Mouse (Mus musculus) embryonic facial prominence, embryonic 15.5 days (tissue): ENCODE data around the gene Myrf. TPM values are rescaled to one million over a fixed set of nuclear protein-coding genes. Genes with fewer than 3 reads are reported as not detected.
"Not testable (repeated sequence)": the region's sequence is repeated elsewhere in the genome, so short reads cannot be mapped to it uniquely, and the experiment has no call there.

Experiments
- ATAC-seq: fragments of 200-750 bp; cut with Nextera tagmentation; 2 replicates; pipeline ENCODE4 v1.8.0; 2017; ENCODE audit warnings: low read depth, moderate TSS enrichment; ENCODE audit not compliant: insufficient number of reproducible peaks, low FRiP score, low TSS enrichment
- H3K27ac ChIP-seq: fragments of 300-500 bp; sonication (generic); replicated peaks from 2 replicates; pipeline ENCODE4 v1.5.1; 2015; ENCODE audit warnings: mild to moderate bottlenecking, inconsistent platforms
- H3K27me3 ChIP-seq: fragments of 300-500 bp; sonication (generic); 2 replicates; pipeline ENCODE4 v1.6.1; 2015; ENCODE audit warnings: inconsistent platforms
- H3K36me3 ChIP-seq: fragments of 300-500 bp; sonication (generic); 2 replicates; pipeline ENCODE4 v1.6.1; 2015; ENCODE audit warnings: mild to moderate bottlenecking, inconsistent platforms
- H3K4me1 ChIP-seq: fragments of 300-500 bp; sonication (generic); 2 replicates; pipeline ENCODE4 v1.6.1; 2015; ENCODE audit warnings: inconsistent platforms
- H3K4me2 ChIP-seq: fragments of 300-500 bp; sonication (generic); replicated peaks from 2 replicates; pipeline ENCODE4 v1.6.1; 2015; ENCODE audit warnings: mild to moderate bottlenecking, inconsistent platforms
- H3K4me3 ChIP-seq: fragments of 300-500 bp; sonication (generic); replicated peaks from 2 replicates; pipeline ENCODE4 v1.5.1; 2015; ENCODE audit warnings: mild to moderate bottlenecking, inconsistent platforms
- H3K9ac ChIP-seq: fragments of 300-500 bp; sonication (generic); 2 replicates; pipeline ENCODE4 v1.6.1; 2015; ENCODE audit warnings: inconsistent platforms
- H3K9me3 ChIP-seq: fragments of 300-500 bp; sonication (generic); replicated peaks from 2 replicates; pipeline ENCODE4 v1.6.1; 2016; ENCODE audit warnings: inconsistent platforms
- WGBS: fragments of 180-500 bp; shearing (Covaris S2); methylation state at CpG from one replicate; pipeline ENCODE4 v1.1.7; 2015; 5-methylcytosine and 5-hydroxymethylcytosine counted together
- polyA plus RNA-seq: library from polyadenylated mRNA; unstranded; fragments of >200 nt; fragmentation: Nextera tagmentation; extraction: Ambion mirVana; gene quantifications from 2 replicates; pipeline ENCODE4 v1.2.1, GENCODE M21; 2015

Myrf gene
- polyA plus RNA-seq, 1 experiment from 2014 or later: 0.65 TPM

- no peak for ATAC-seq
- Histone ChIP-seq H3K9me3 (no peaks in the 10 kb centered on the region), H3K9ac (no peak overlapping the region), H3K36me3 (no peaks in the 10 kb centered on the region), H3K4me3 (no peak overlapping the region), H3K27me3 (no peaks in the 10 kb centered on the region), H3K4me1 (no peaks in the 10 kb centered on the region), H3K4me2 (no peak overlapping the region), H3K27ac (no peak overlapping the region)
- WGBS: 78% methylated on average over 4 of the region's 4 CpGs
Measured at GRCm38 (mm10) chr19:10174956-10175355, 65.6 kb downstream of the Myrf start.

GRCm38 (mm10) chr19:10173844-10174539, 66.6 kb downstream of the Myrf start:
- no peak overlapping the region for H3K27ac ChIP-seq
- no peaks in the 10 kb centered on the region for H3K4me1 ChIP-seq
- H3K4me3 ChIP-seq: no peak overlapping the region
- WGBS: 78% methylated on average over 7 of the region's 7 CpGs
- H3K4me2 ChIP-seq: no peak overlapping the region
- no peak for ATAC-seq
- H3K9me3 ChIP-seq: no peaks in the 10 kb centered on the region
- H3K36me3 ChIP-seq: no peaks in the 10 kb centered on the region
- H3K27me3 ChIP-seq: no peaks in the 10 kb centered on the region
- no peak overlapping the region for H3K9ac ChIP-seq

- H3K9ac ChIP-seq: no peak overlapping the region
- no peak overlapping the region for H3K4me2 ChIP-seq
- H3K36me3 ChIP-seq: no peaks in the 10 kb centered on the region
- H3K27me3 ChIP-seq: no peaks in the 10 kb centered on the region
- H3K4me3 ChIP-seq: no peak overlapping the region
- 78% methylated on average over 5 of the region's 5 CpGs for WGBS
- ATAC-seq: no peak
- no peaks in the 10 kb centered on the region for H3K4me1 ChIP-seq
- no peak overlapping the region for H3K27ac ChIP-seq
- no peaks in the 10 kb centered on the region for H3K9me3 ChIP-seq
Measured at GRCm38 (mm10) chr19:10173116-10173718, 67.3 kb downstream of the Myrf start.

GRCm38 (mm10) chr19:10171846-10172245, 68.7 kb downstream of the Myrf start:
- ATAC-seq: no peak
- no peaks in the 10 kb centered on the region for H3K27me3 ChIP-seq
- no peaks in the 10 kb centered on the region for H3K4me1 ChIP-seq
- no peak overlapping the region for H3K27ac ChIP-seq
- H3K36me3 ChIP-seq: no peaks in the 10 kb centered on the region
- no peak overlapping the region for H3K9ac ChIP-seq
- no peaks in the 10 kb centered on the region for H3K9me3 ChIP-seq
- no peak overlapping the region for H3K4me3 ChIP-seq
- no peak overlapping the region for H3K4me2 ChIP-seq

- Histone ChIP-seq H3K4me3 (no peak overlapping the region), H3K27ac (no peak overlapping the region), H3K9me3 (no peaks in the 10 kb centered on the region), H3K9ac (no peak overlapping the region), H3K4me2 (no peak overlapping the region), H3K36me3 (no peaks in the 10 kb centered on the region), H3K4me1 (no peaks in the 10 kb centered on the region), H3K27me3 (no peaks in the 10 kb centered on the region)
- ATAC-seq: no peak
- WGBS: 83% methylated on average over 7 of the region's 7 CpGs
Measured at GRCm38 (mm10) chr19:10171359-10171758, 69.2 kb downstream of the Myrf start.

GRCm38 (mm10) chr19:10170466-10170865, 70.1 kb downstream of the Myrf start:
- Histone ChIP-seq H3K4me1 (no peaks in the 10 kb centered on the region), H3K4me2 (no peak overlapping the region), H3K9me3 (no peaks in the 10 kb centered on the region), H3K27ac (no peak overlapping the region), H3K36me3 (no peaks in the 10 kb centered on the region), H3K27me3 (no peaks in the 10 kb centered on the region), H3K4me3 (no peak overlapping the region), H3K9ac (no peak overlapping the region)
- no peak for ATAC-seq
- WGBS: 14% methylated on average over 1 of the region's 1 CpGs

GRCm38 (mm10) chr19:10169692-10170330, 70.7 kb downstream of the Myrf start:
- H3K4me2 ChIP-seq, H3K27ac ChIP-seq, H3K4me1 ChIP-seq, H3K9me3 ChIP-seq, H3K27me3 ChIP-seq, ATAC-seq, H3K4me3 ChIP-seq, H3K36me3 ChIP-seq, H3K9ac ChIP-seq: not testable (repeated sequence)
- WGBS: 73% methylated on average over 3 of the region's 3 CpGs

GRCm38 (mm10) chr19:10169179-10169578, 71.4 kb downstream of the Myrf start:
- H3K27me3 ChIP-seq: no peaks in the 10 kb centered on the region
- H3K9ac ChIP-seq: no peak overlapping the region
- no peak overlapping the region for H3K4me3 ChIP-seq
- no peaks in the 10 kb centered on the region for H3K9me3 ChIP-seq
- H3K4me1 ChIP-seq: no peaks in the 10 kb centered on the region
- no peak overlapping the region for H3K4me2 ChIP-seq
- no peak for ATAC-seq
- no peaks in the 10 kb centered on the region for H3K36me3 ChIP-seq
- no peak overlapping the region for H3K27ac ChIP-seq

GRCm38 (mm10) chr19:10168441-10168840, 72.1 kb downstream of the Myrf start:
- Histone ChIP-seq H3K4me3 (no peak overlapping the region), H3K9me3 (no peaks in the 10 kb centered on the region), H3K4me2 (no peak overlapping the region), H3K27ac (no peak overlapping the region), H3K27me3 (no peaks in the 10 kb centered on the region), H3K9ac (no peak overlapping the region), H3K36me3 (no peaks in the 10 kb centered on the region), H3K4me1 (no peaks in the 10 kb centered on the region)
- no peak for ATAC-seq
- WGBS: 82% methylated on average over 3 of the region's 3 CpGs

- H3K9me3 ChIP-seq: no peaks in the 10 kb centered on the region
- H3K27ac ChIP-seq: no peak overlapping the region
- 72% methylated on average over 1 of the region's 1 CpGs for WGBS
- H3K9ac ChIP-seq: no peak overlapping the region
- no peaks in the 10 kb centered on the region for H3K27me3 ChIP-seq
- H3K4me3 ChIP-seq: no peak overlapping the region
- no peaks in the 10 kb centered on the region for H3K36me3 ChIP-seq
- no peak overlapping the region for H3K4me2 ChIP-seq
- no peak for ATAC-seq
- H3K4me1 ChIP-seq: no peaks in the 10 kb centered on the region
Measured at GRCm38 (mm10) chr19:10167951-10168350, 72.6 kb downstream of the Myrf start.

- no peak for ATAC-seq
- Histone ChIP-seq H3K36me3 (no peaks in the 10 kb centered on the region), H3K4me1 (no peaks in the 10 kb centered on the region), H3K9me3 (no peaks in the 10 kb centered on the region), H3K27ac (no peak overlapping the region), H3K9ac (no peak overlapping the region), H3K27me3 (no peaks in the 10 kb centered on the region), H3K4me3 (no peak overlapping the region), H3K4me2 (no peak overlapping the region)
- 68% methylated on average over 4 of the region's 4 CpGs for WGBS
Measured at GRCm38 (mm10) chr19:10167112-10167511, 73.4 kb downstream of the Myrf start.

- H3K4me3 ChIP-seq, H3K9ac ChIP-seq, ATAC-seq, H3K27me3 ChIP-seq, H3K4me1 ChIP-seq, H3K9me3 ChIP-seq, H3K36me3 ChIP-seq, H3K4me2 ChIP-seq, H3K27ac ChIP-seq: not testable (repeated sequence)
- WGBS: 81% methylated on average over 4 of the region's 4 CpGs
Measured at GRCm38 (mm10) chr19:10165928-10166327, 74.6 kb downstream of the Myrf start.
